Mouse (Mus musculus) liver, embryonic 11.5 days (tissue): Measurements from ENCODE around the gene Cyp24a1. TPM values are rescaled to one million over a fixed set of nuclear protein-coding genes. Genes with fewer than 3 reads are reported as not detected.

Source experiments
- ATAC-seq: fragments of 200-750 bp; cut with Nextera tagmentation; replicated peaks from 2 replicates; pipeline ENCODE4 v1.8.0; 2017; ENCODE audit warnings: moderate number of reproducible peaks, mild to moderate bottlenecking, moderate TSS enrichment, moderate library complexity; ENCODE audit not compliant: low FRiP score
- DNase-seq: peaks from one replicate; pipeline ENCODE4 v3.0.0-alpha.2; 2017; ENCODE audit warnings: low spot score
- H3K27ac ChIP-seq: fragments of 300-500 bp; sonication (generic); 2 replicates; pipeline ENCODE4 v1.5.1; 2014; ENCODE audit warnings: mild to moderate bottlenecking, low read depth, low read length, control low read depth
- H3K27me3 ChIP-seq: fragments of 300-500 bp; sonication (generic); replicated peaks from 2 replicates; pipeline ENCODE4 v1.6.1; 2014; ENCODE audit warnings: low read length, mixed read lengths; ENCODE audit not compliant: control insufficient read depth, insufficient read depth
- H3K36me3 ChIP-seq: fragments of 300-500 bp; sonication (generic); 2 replicates; pipeline ENCODE4 v1.6.1; 2014; ENCODE audit warnings: mild to moderate bottlenecking, low read length, moderate library complexity, mixed read lengths; ENCODE audit not compliant: control insufficient read depth, insufficient read depth
- H3K4me1 ChIP-seq: fragments of 300-500 bp; sonication (generic); replicated peaks from 2 replicates; pipeline ENCODE4 v1.6.1; 2014; ENCODE audit warnings: low read length, mixed read lengths; ENCODE audit not compliant: control insufficient read depth, insufficient read depth
- H3K4me2 ChIP-seq: fragments of 300-500 bp; sonication (generic); 2 replicates; pipeline ENCODE4 v1.6.1; 2014; ENCODE audit warnings: mild to moderate bottlenecking, control low read depth, moderate library complexity
- H3K4me3 ChIP-seq: fragments of 300-500 bp; sonication (generic); 2 replicates; pipeline ENCODE4 v1.5.1; 2014; ENCODE audit warnings: low read depth, low read length, control low read depth
- H3K9ac ChIP-seq: fragments of 300-500 bp; sonication (generic); 2 replicates; pipeline ENCODE4 v1.6.1; 2014; ENCODE audit warnings: low read depth, low read length, control low read depth
- H3K9me3 ChIP-seq: fragments of 300-500 bp; sonication (generic); 2 replicates; pipeline ENCODE4 v1.6.1; 2016; ENCODE audit warnings: low read length, inconsistent platforms, mixed read lengths; ENCODE audit not compliant: control insufficient read depth
- WGBS: fragments of 180-500 bp; shearing (Covaris S2); extraction: QIAGEN DNeasy Blood & Tissue Kit; methylation state at CpG from one replicate; pipeline ENCODE4 v1.1.7; 2014; 5-methylcytosine and 5-hydroxymethylcytosine counted together
- polyA plus RNA-seq: library from polyadenylated mRNA; unstranded; fragments of >200 nt; fragmentation: Nextera tagmentation; extraction: Ambion mirVana; gene quantifications from 2 replicates; pipeline ENCODE4 v1.2.1, GENCODE M21; 2014

Cyp24a1 gene
- polyA plus RNA-seq, 1 experiment from 2014 or later, result not detected

DNA sequence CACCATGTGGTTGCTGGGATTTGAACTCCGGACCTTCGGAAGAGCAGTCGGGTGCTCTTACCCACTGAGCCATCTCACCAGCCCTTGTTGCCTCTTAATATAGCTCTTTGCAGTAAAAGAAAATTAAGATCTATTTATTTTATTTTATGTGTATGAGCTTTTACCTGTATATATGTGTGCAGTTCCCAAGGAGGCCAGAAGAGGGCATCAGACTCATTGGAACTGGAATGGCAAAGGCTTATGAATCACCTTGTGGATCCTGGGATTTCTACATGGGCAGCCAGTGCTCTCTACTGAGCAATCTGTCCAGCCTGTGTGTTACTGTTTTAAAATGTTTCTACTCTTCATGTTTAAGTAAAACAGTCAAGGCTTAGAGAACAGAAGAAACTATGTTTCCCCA, 54.4 kb downstream of the Cyp24a1 start:
- Histone ChIP-seq H3K4me1 (no peaks in the 10 kb centered on the region), H3K27me3 (peaks cover 2% of the 10 kb centered on the region; the same call in 1 of the 2 replicates), H3K9me3 (no peaks in the 10 kb centered on the region), H3K4me2 (no peak overlapping the region), H3K4me3 (no peak overlapping the region), H3K9ac (no peak overlapping the region), H3K27ac (no peak overlapping the region), H3K36me3 (no peaks in the 10 kb centered on the region)
- WGBS, result 61% methylated on average over 3 of the region's 3 CpGs
- no peak for DNase-seq
- no peak for ATAC-seq

DNA sequence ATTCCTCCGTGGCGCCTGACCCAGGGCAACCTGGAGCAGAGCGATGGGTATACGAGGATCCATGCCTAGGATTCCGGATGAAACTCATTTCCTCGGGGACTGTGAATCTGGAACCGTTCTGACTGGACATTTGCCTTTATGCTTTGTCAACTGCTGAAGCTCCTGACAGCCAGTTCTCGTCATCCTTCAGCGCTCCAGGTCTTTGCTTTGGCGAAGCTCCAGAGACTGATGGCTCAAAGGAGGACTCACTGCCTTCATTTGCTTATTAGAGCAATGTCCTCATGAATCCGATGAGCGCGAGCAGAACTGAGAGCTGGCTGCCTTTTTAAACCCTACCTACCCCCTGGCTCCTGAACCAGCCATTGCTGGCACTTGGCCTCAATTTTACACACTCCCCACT, 58.2 kb downstream of the Cyp24a1 start:
- no peak overlapping the region for H3K4me2 ChIP-seq
- no peak overlapping the region for H3K4me3 ChIP-seq
- no peaks in the 10 kb centered on the region for H3K36me3 ChIP-seq
- DNase-seq (no peak), ATAC-seq (no peak)
- H3K4me1 ChIP-seq, result no peaks in the 10 kb centered on the region
- H3K27me3 ChIP-seq, result peaks cover 2% of the 10 kb centered on the region; the same call in 1 of the 2 replicates
- no peak overlapping the region for H3K27ac ChIP-seq
- no peak overlapping the region for H3K9ac ChIP-seq
- no peaks in the 10 kb centered on the region for H3K9me3 ChIP-seq
- WGBS, result 47% methylated on average over 13 of the region's 13 CpGs

DNA sequence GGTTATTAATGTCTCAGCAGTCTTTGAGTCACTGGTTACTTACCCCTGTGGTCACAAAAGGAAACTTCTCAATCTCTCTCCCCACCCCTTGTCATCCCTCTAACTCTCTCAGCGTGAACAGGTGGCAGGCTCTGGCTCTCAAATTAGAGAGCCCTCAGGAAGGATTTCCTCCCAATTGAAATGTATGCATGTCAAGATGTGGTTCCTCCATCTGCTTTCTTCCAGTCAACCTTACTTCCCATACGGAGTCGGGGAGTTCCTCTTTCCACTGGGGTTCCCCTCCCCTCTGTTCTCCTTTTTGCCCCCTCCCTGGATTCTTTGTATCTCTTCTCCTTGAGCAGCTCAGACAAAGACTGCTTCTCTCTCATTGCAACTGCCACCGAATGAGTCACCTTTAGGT, 60.7 kb downstream of the Cyp24a1 start:
- Histone ChIP-seq H3K36me3 (no peaks in the 10 kb centered on the region), H3K4me2 (no peak overlapping the region), H3K27me3 (peaks cover 2% of the 10 kb centered on the region; the same call in 1 of the 2 replicates), H3K4me1 (no peaks in the 10 kb centered on the region), H3K4me3 (no peak overlapping the region), H3K9ac (no peak overlapping the region), H3K27ac (no peak overlapping the region), H3K9me3 (no peaks in the 10 kb centered on the region)
- no peak for DNase-seq
- ATAC-seq, result no peak
- WGBS, result 40% methylated on average over 4 of the region's 4 CpGs

Other genes starting within 250 kb of the Cyp24a1 start
- gene Bcas1, start 69.3 kb downstream of the Cyp24a1 start, polyA plus RNA-seq, result 6.1 and 7.5 TPM in 2 replicates
- gene Pfdn4, start 717 bp downstream of the Cyp24a1 start, polyA plus RNA-seq, result 85.7 and 101 TPM in 2 replicates
- not detected in 2 replicates for gene 4930470P17Rik, start 104.9 kb upstream of the Cyp24a1 start, polyA plus RNA-seq
- 1.9 TPM in 2 replicates for gene Dok5, start 234.7 kb upstream of the Cyp24a1 start, polyA plus RNA-seq